Mouse (Mus musculus) stomach, postnatal 0 days (tissue): ENCODE data around the gene Dgat2l6.
A peak's percentile ranks its signal among the peaks of the same experiment; 100 is the strongest.

ENCODE experiments used
- CTCF ChIP-seq: IDR thresholded peaks from 2 replicates; pipeline ENCODE4 v1.5.1; 2016; ENCODE audit warnings: antibody characterized with exemption, low read depth, mild to moderate bottlenecking, moderate library complexity
- EP300 ChIP-seq: optimal IDR thresholded peaks from 2 replicates; pipeline ENCODE3; 2016; ENCODE audit warnings: antibody characterized with exemption

- TF ChIP-seq CTCF (peak; percentile 78), EP300 (no peak)
These were observed 44.3 kb upstream of the Dgat2l6 start for GRCm38 (mm10) chrX:100480317-100480716.
